Mouse (Mus musculus) telencephalon, adult 2 months (tissue): Measurements from ENCODE around the gene Olfr726.

Source experiments
- DNase-seq: peaks from one replicate; pipeline ENCODE4 v3.0.0-alpha.2; 2011; ENCODE audit warnings: low read depth, low spot score

Olfr726 gene

GRCm38 (mm10) chr14:50090853-50091252 lies at the start of gene Olfr726:
Olfr726 (minus strand) TSS chr14:50090953.
- DNase-seq, result no peak

- no peak for DNase-seq
Observed at GRCm38 (mm10) chr14:50122886-50123285, 32.1 kb upstream of the Olfr726 start, which contains the start of gene Olfr727. Olfr727 (plus strand) TSS chr14:50123186.

GRCm38 (mm10) chr14:50062733-50063104 lies 28.0 kb downstream of the Olfr726 start:
- no peak for DNase-seq

GRCm38 (mm10) chr14:50061955-50062732 lies 28.6 kb downstream of the Olfr726 start:
- DNase-seq, result peak; percentile 31

- DNase-seq, result no peak
Observed at GRCm38 (mm10) chr14:50061590-50061954, 29.2 kb downstream of the Olfr726 start.

GRCm38 (mm10) chr14:50061179-50061578 lies 29.6 kb downstream of the Olfr726 start:
- no peak for DNase-seq

- no peak for DNase-seq
Observed at GRCm38 (mm10) chr14:50040275-50040674, 50.5 kb downstream of the Olfr726 start, which contains the start of gene Olfr725. Olfr725 (minus strand) TSS chr14:50040375.
